Mouse (Mus musculus) lung, postnatal 0 days (tissue): Measurements from ENCODE around the gene Hist2h4.

Experiments used
- CTCF ChIP-seq: IDR thresholded peaks from 2 replicates; pipeline ENCODE4 v1.5.1; 2016; ENCODE audit warnings: antibody characterized with exemption, mild to moderate bottlenecking
- EP300 ChIP-seq: IDR thresholded peaks from 2 replicates; pipeline ENCODE4 v1.6.1; 2016; ENCODE audit warnings: antibody characterized with exemption, mild to moderate bottlenecking, control low read depth

GRCm38 (mm10) chr3:96240799-96241197 is 22.3 kb downstream of the Hist2h4 start:
- TF ChIP-seq CTCF (no peak), EP300 (no peak)
